Comparison of ENCODE assay signal across 8 mouse cellular contexts in genomic region chr8:126971314-126971664, GRCm38 (mm10). TPM values are rescaled to one million over a fixed set of nuclear protein-coding genes. Genes with fewer than 3 reads are reported as not detected.
DNase-seq lines count a peak whose midpoint lies in the region; ATAC-seq and TF ChIP-seq lines count a peak whose summit lies in the region.

No protein-coding gene starts in this region.

- peaks cover 4% of the 10 kb centered on the region; the same call in 1 of the 2 replicates for H3K4me1 ChIP-seq in liver, adult 2 months (ENCODE audit: control insufficient read depth, insufficient read depth, low read length)
- peaks cover 7% of the 10 kb centered on the region for H3K4me1 ChIP-seq in embryonic facial prominence, embryonic 12.5 days
- H3K4me1 ChIP-seq in intestine, embryonic 14.5 days (replicated peaks; ENCODE audit: control insufficient read depth, insufficient read depth, low read length): peaks cover 5% of the 10 kb centered on the region; the same call in 1 of the 2 replicates
- peaks cover 14% of the 10 kb centered on the region for H3K4me1 ChIP-seq in neural tube, embryonic 13.5 days (replicated peaks)

- ATAC-seq in embryonic facial prominence, embryonic 12.5 days (ENCODE audit: insufficient number of reproducible peaks, insufficient read depth, low FRiP score, low TSS enrichment): 0 out of 2 replicates have a peak, but pooled peaks have one; percentile 30
- ATAC-seq in intestine, embryonic 14.5 days (replicated peaks; ENCODE audit: low FRiP score, low TSS enrichment, low read depth): peak; percentile 25; the same call in 1 of the 2 replicates
- peak; percentile 65 for ATAC-seq in neural tube, embryonic 13.5 days (ENCODE audit: low read depth)

- H3K36me3 ChIP-seq in liver, adult 2 months (ENCODE audit: control insufficient read depth, insufficient read depth, low read length): peaks cover 7% of the 10 kb centered on the region; the same call in 1 of the 2 replicates
- peaks cover 26% of the 10 kb centered on the region for H3K36me3 ChIP-seq in embryonic facial prominence, embryonic 12.5 days
- H3K36me3 ChIP-seq in intestine, embryonic 14.5 days (ENCODE audit: control insufficient read depth, insufficient read depth, low read length): peaks cover 25% of the 10 kb centered on the region
- peaks cover 28% of the 10 kb centered on the region for H3K36me3 ChIP-seq in neural tube, embryonic 13.5 days

- no peaks in the 10 kb centered on the region for H3K27me3 ChIP-seq in liver, adult 2 months (ENCODE audit: control insufficient read depth, insufficient read depth, low read length)
- peaks cover 3% of the 10 kb centered on the region; the same call in 1 of the 2 replicates for H3K27me3 ChIP-seq in embryonic facial prominence, embryonic 12.5 days
- no peaks in the 10 kb centered on the region for H3K27me3 ChIP-seq in intestine, embryonic 14.5 days (replicated peaks; ENCODE audit: control insufficient read depth, insufficient read depth, low read length)
- H3K27me3 ChIP-seq in neural tube, embryonic 13.5 days: 0 out of 2 replicates have a peak, but pooled peaks cover under 1% of the 10 kb centered on the region

- peak overlapping the region; percentile 59 for H3K9ac ChIP-seq in liver, adult 2 months (ENCODE audit: low read depth, low read length)
- peak overlapping the region; percentile 87 for H3K9ac ChIP-seq in embryonic facial prominence, embryonic 12.5 days
- H3K9ac ChIP-seq in intestine, embryonic 14.5 days (ENCODE audit: low read length): peak overlapping the region; percentile 81
- H3K9ac ChIP-seq in neural tube, embryonic 13.5 days: peak overlapping the region; percentile 89

- peaks cover 6% of the 10 kb centered on the region; the same call in 1 of the 2 replicates for H3K79me2 ChIP-seq in liver, adult 2 months (ENCODE audit: control insufficient read depth, insufficient read depth, low read length)

- peak overlapping the region; percentile 94 for H3K4me3 ChIP-seq in liver, adult 2 months (ENCODE audit: insufficient read depth, low read depth, low read length)
- H3K4me3 ChIP-seq in embryonic facial prominence, embryonic 12.5 days: peak overlapping the region; percentile 100
- peak overlapping the region; percentile 90 for H3K4me3 ChIP-seq in intestine, embryonic 14.5 days (ENCODE audit: low read depth, low read length)
- peak overlapping the region; percentile 94 for H3K4me3 ChIP-seq in neural tube, embryonic 13.5 days

- no peaks in the 10 kb centered on the region for H3K9me3 ChIP-seq in embryonic facial prominence, embryonic 12.5 days
- H3K9me3 ChIP-seq in intestine, embryonic 14.5 days (ENCODE audit: control insufficient read depth, low read length): no peaks in the 10 kb centered on the region
- no peaks in the 10 kb centered on the region for H3K9me3 ChIP-seq in neural tube, embryonic 13.5 days

- no peak overlapping the region for H3K27ac ChIP-seq in liver, adult 2 months (replicated peaks; ENCODE audit: insufficient read depth, low read depth, low read length)
- peak overlapping the region; percentile 69 for H3K27ac ChIP-seq in embryonic facial prominence, embryonic 12.5 days
- H3K27ac ChIP-seq in intestine, embryonic 14.5 days (ENCODE audit: low read depth): peak overlapping the region; percentile 78
- peak overlapping the region; percentile 91 for H3K27ac ChIP-seq in neural tube, embryonic 13.5 days (replicated peaks)

- WGBS in liver, adult 2 months: 9% methylated on average over 13 of the region's 13 CpGs
- WGBS in embryonic facial prominence, embryonic 12.5 days: 11% methylated on average over 13 of the region's 13 CpGs
- 13% methylated on average over 13 of the region's 13 CpGs for WGBS in intestine, embryonic 14.5 days
- WGBS in neural tube, embryonic 13.5 days: 13% methylated on average over 13 of the region's 13 CpGs

- no peak for TF ChIP-seq CTCF in liver, adult 2 months (IDR thresholded peaks at IDR 0.05; ENCODE audit: low read depth, low read length)

- DNase-seq in liver, adult 2 months (ENCODE audit: extremely low read depth, low read depth, low spot score): no peak
- DNase-seq in liver: no peak
- DNase-seq in intestine, embryonic 14.5 days (ENCODE audit: low spot score): no peak
- DNase-seq in cerebellum, adult 11 months: no peak
- no peak for DNase-seq in embryo, embryonic 10.5 days (ENCODE audit: low spot score)
- DNase-seq in adrenal gland, postnatal 14 days: no peak

- TF ChIP-seq POLR2A in liver, adult 2 months (IDR thresholded peaks at IDR 0.05; ENCODE audit: extremely low read depth, insufficient read depth, low read length): no peak

- H3K4me2 ChIP-seq in embryonic facial prominence, embryonic 12.5 days (replicated peaks): peak overlapping the region; percentile 82
- H3K4me2 ChIP-seq in intestine, embryonic 14.5 days (ENCODE audit: low read length): peak overlapping the region; percentile 95
- H3K4me2 ChIP-seq in neural tube, embryonic 13.5 days: peak overlapping the region; percentile 90

RNA-seq across cellular contexts. Expression of gene Rbm34, which starts 0.4 kb away (rescaled TPM):
- total RNA-seq in liver, adult 2 months (2014; rRNA removed): 4.8 and 6.4 TPM in 2 replicates
- 1.5 and 1.9 TPM in 2 replicates for polyA plus RNA-seq in liver, adult 2 months (2012; rRNA removed)
- polyA plus RNA-seq in embryonic facial prominence, embryonic 12.5 days (2016; fragmentation: Nextera tagmentation; extraction: Ambion mirVana): 31.3 and 35.4 TPM in 2 replicates
- polyA plus RNA-seq in intestine, embryonic 14.5 days (2014; fragmentation: Nextera tagmentation; extraction: Ambion mirVana): 26.5 and 26.6 TPM in 2 replicates
- polyA plus RNA-seq in neural tube, embryonic 13.5 days (2015; fragmentation: Nextera tagmentation; extraction: Ambion mirVana): 26.4 and 26.6 TPM in 2 replicates
- 14.1 and 16.0 TPM in 2 replicates for total RNA-seq in adrenal gland, postnatal 14 days (2021)

RNA-seq across cellular contexts. Expression of gene Tomm20, which starts 25.6 kb away (rescaled TPM):
- 22.6 and 57.1 TPM in 2 replicates for total RNA-seq in liver, adult 2 months (2014; rRNA removed)
- polyA plus RNA-seq in liver, adult 2 months (2012; rRNA removed): 233 and 251 TPM in 2 replicates
- polyA plus RNA-seq in embryonic facial prominence, embryonic 12.5 days (2016; fragmentation: Nextera tagmentation; extraction: Ambion mirVana): 191 and 200 TPM in 2 replicates
- polyA plus RNA-seq in intestine, embryonic 14.5 days (2014; fragmentation: Nextera tagmentation; extraction: Ambion mirVana): 297 TPM in 2 replicates
- polyA plus RNA-seq in neural tube, embryonic 13.5 days (2015; fragmentation: Nextera tagmentation; extraction: Ambion mirVana): 201 and 211 TPM in 2 replicates
- total RNA-seq in adrenal gland, postnatal 14 days (2021): 206 and 229 TPM in 2 replicates
